Mouse (Mus musculus): ENCODE measurements around the gene Ranbp2.

- TF ChIP-seq CTCF (IDR thresholded peaks at IDR 0.05; ENCODE audit: borderline replicate concordance, control insufficient read depth, extremely low read depth, insufficient read depth, low read length, poor library complexity) (no peak), POLR2A (IDR thresholded peaks at IDR 0.05; ENCODE audit: control insufficient read depth, extremely low read depth, insufficient read depth, low read length, poor library complexity) (no peak)
These were observed 44.9 kb upstream of the Ranbp2 start for GRCm38 (mm10) chr10:58401838-58402237.
